Mouse (Mus musculus) left cerebral cortex, adult 18-20 months (tissue): ENCODE measurements around the gene Ociad1. TPM values are rescaled to one million over a fixed set of nuclear protein-coding genes. Genes with fewer than 3 reads are reported as not detected.

Experiments used
- DNase-seq, 2 experiments: peaks; one replicate each; pipeline ENCODE4 v3.0.0; 2021 to 2022; ENCODE audit warnings: low spot score in 2 of 2, mixed read lengths in 1 of 2
- long read RNA-seq, 2 experiments: library from polyadenylated mRNA; stranded (forward); transcript quantifications; one replicate each; pipeline ENCODE4 v2.0.0; 2021
- total RNA-seq, 2 experiments: library from RNA; stranded (reverse); gene quantifications; 2 replicates each; pipeline ENCODE4 v1.2.3; 2021

Ociad1 gene
- total RNA-seq = 100 to 1,000 TPM; 465 to 497 TPM
- long read RNA-seq, experiment 1, transcript Ociad1-204 (8 exons, 1,139 nt) = minor isoform, 6 of 89 reads
- long read RNA-seq, experiment 1, transcript Ociad1-202 (8 exons, 1,311 nt) = minor isoform, 26 of 89 reads
- long read RNA-seq, experiment 1, transcript Ociad1-201 (9 exons, 1,523 nt) = major isoform, 35 of 89 reads
- long read RNA-seq, experiment 1, partial matches to known transcripts = 4 of 89 reads
- long read RNA-seq, experiment 1, other reads (novel, unspliced or antisense) = 16 of 89 reads
- long read RNA-seq, experiment 2, transcript Ociad1-201 (9 exons, 1,523 nt) = major isoform, 26 of 70 reads
- long read RNA-seq, experiment 2, transcript Ociad1-202 (8 exons, 1,311 nt) = minor isoform, 22 of 70 reads
- long read RNA-seq, experiment 2, transcript Ociad1-204 (8 exons, 1,139 nt) = minor isoform, 10 of 70 reads
- long read RNA-seq, experiment 2, partial matches to known transcripts = 3 of 70 reads
- long read RNA-seq, experiment 2, other reads (novel, unspliced or antisense) = 9 of 70 reads

- DNase-seq = peak; percentile 93 to 96
Observed at GRCm38 (mm10) chr5:73292502-73293457, at the start of gene Ociad1. Ociad1 (plus strand) TSS chr5:73292784.

- DNase-seq = no peak
Observed at GRCm38 (mm10) chr5:73244403-73244802, 48.2 kb upstream of the Ociad1 start.

GRCm38 (mm10) chr5:73246414-73246813 lies 46.2 kb upstream of the Ociad1 start:
- no peak for DNase-seq

GRCm38 (mm10) chr5:73248211-73248610 lies 44.4 kb upstream of the Ociad1 start:
- DNase-seq = no peak

- DNase-seq = no peak
Observed at GRCm38 (mm10) chr5:73249341-73249740, 43.2 kb upstream of the Ociad1 start.

- DNase-seq = no peak
Observed at GRCm38 (mm10) chr5:73252739-73253138, 39.8 kb upstream of the Ociad1 start.

GRCm38 (mm10) chr5:73254660-73255059 lies 37.9 kb upstream of the Ociad1 start:
- DNase-seq = no peak

- DNase-seq = peak; percentile 49 to 73
Observed at GRCm38 (mm10) chr5:73255321-73256251, 37.0 kb upstream of the Ociad1 start.

- DNase-seq = peak; percentile 87 to 95
Observed at GRCm38 (mm10) chr5:73256352-73257065, 36.1 kb upstream of the Ociad1 start, which contains the start of gene Fryl. Fryl (minus strand) TSS chr5:73256619.

- no peak for DNase-seq
Observed at GRCm38 (mm10) chr5:73257096-73257495, 35.5 kb upstream of the Ociad1 start.

GRCm38 (mm10) chr5:73257723-73258122 lies 34.9 kb upstream of the Ociad1 start:
- DNase-seq = no peak

GRCm38 (mm10) chr5:73264122-73264521 lies 28.5 kb upstream of the Ociad1 start:
- DNase-seq = no peak

- no peak for DNase-seq
Observed at GRCm38 (mm10) chr5:73265460-73265859, 27.1 kb upstream of the Ociad1 start.

- DNase-seq = no peak
Observed at GRCm38 (mm10) chr5:73268636-73269213, 23.9 kb upstream of the Ociad1 start.

- no peak for DNase-seq
Observed at GRCm38 (mm10) chr5:73270612-73271011, 22.0 kb upstream of the Ociad1 start.

GRCm38 (mm10) chr5:73273171-73273570 lies 19.4 kb upstream of the Ociad1 start:
- no peak for DNase-seq

- no peak for DNase-seq
Observed at GRCm38 (mm10) chr5:73274941-73275340, 17.6 kb upstream of the Ociad1 start.

- DNase-seq = no peak
Observed at GRCm38 (mm10) chr5:73279190-73279589, 13.4 kb upstream of the Ociad1 start.
